Mouse (Mus musculus) gastrocnemius, adult 2 months (tissue): ENCODE data around the gene Capn1. TPM values are rescaled to one million over a fixed set of nuclear protein-coding genes. Genes with fewer than 3 reads are reported as not detected.
A peak's percentile ranks its signal among the peaks of the same experiment; 100 is the strongest.
"Not testable (repeated sequence)": the region's sequence is repeated elsewhere in the genome, so short reads cannot be mapped to it uniquely, and the experiment has no call there.

Experiments
- DNase-seq: peaks from one replicate; pipeline ENCODE4 v3.0.0; 2022
- H3K27ac ChIP-seq: fragments of 200-600 bp; 2 replicates; pipeline ENCODE4 v1.8.1; 2022; ENCODE audit warnings: mild to moderate bottlenecking
- H3K4me3 ChIP-seq: fragments of 200-600 bp; 2 replicates; pipeline ENCODE4 v1.8.1; 2022; ENCODE audit warnings: mild to moderate bottlenecking, moderate library complexity
- CTCF ChIP-seq: fragments of 200-600 bp; IDR thresholded peaks from 2 replicates; pipeline ENCODE4 v1.8.1; 2022; ENCODE audit warnings: antibody characterized with exemption, mild to moderate bottlenecking, moderate library complexity
- intact Hi-C: fragments of 180-260 bp; cut with DNase I; formaldehyde crosslinking; loops from one replicate; pipeline ENCODE4 v1.15.1; 2025
- total RNA-seq, 2 experiments: library from RNA; stranded (reverse); gene quantifications; 2 replicates each; pipeline ENCODE4 v1.2.3; 2021

Gene Capn1
- total RNA-seq, 2 experiments from 2014 or later = 87.0 to 93.7 TPM

- Histone ChIP-seq H3K4me3 (no peak overlapping the region), H3K27ac (no peak overlapping the region)
- TF ChIP-seq CTCF = no peak
- no peak for DNase-seq
- intact Hi-C loops = loop anchor here (5.0 kb wide), 2 partner anchors 68 to 127 kb away; partner anchors contain the start of genes Cdc42ep2 and Sac3d1
Measured at GRCm38 (mm10) chr19:6048681-6049410, 33.1 kb upstream of the Capn1 start.

DNA sequence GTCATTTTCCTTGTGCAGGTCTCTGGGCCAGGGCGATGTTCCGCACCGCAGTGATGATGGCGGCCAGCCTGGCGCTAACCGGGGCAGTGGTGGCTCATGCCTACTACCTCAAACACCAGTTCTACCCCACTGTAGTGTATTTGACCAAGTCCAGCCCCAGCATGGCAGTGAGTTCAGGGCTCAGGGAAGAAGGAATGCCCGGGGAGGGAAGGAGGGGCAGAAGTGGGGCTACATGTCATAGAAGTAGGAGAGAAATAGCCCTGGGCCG lies 32.1 kb upstream of the Capn1 start:
- peak overlapping the region; percentile 97 for H3K27ac ChIP-seq
- no peak for TF ChIP-seq CTCF
- intact Hi-C loops = loop anchor here (5.0 kb wide), 2 partner anchors 69 to 126 kb away; partner anchors contain the start of genes Cdc42ep2 and Sac3d1
- no peak for DNase-seq
- H3K4me3 ChIP-seq = peak overlapping the region; percentile 97

GRCm38 (mm10) chr19:6047154-6047898 lies 31.6 kb upstream of the Capn1 start:
- no peak for DNase-seq
- Histone ChIP-seq H3K4me3 (peak overlapping the region; percentile 97), H3K27ac (peak overlapping the region; percentile 97)
- no peak for TF ChIP-seq CTCF
- intact Hi-C loops = loop anchor here (5.0 kb wide), 2 partner anchors 70 to 125 kb away; partner anchors contain the start of genes Cdc42ep2 and Sac3d1

DNA sequence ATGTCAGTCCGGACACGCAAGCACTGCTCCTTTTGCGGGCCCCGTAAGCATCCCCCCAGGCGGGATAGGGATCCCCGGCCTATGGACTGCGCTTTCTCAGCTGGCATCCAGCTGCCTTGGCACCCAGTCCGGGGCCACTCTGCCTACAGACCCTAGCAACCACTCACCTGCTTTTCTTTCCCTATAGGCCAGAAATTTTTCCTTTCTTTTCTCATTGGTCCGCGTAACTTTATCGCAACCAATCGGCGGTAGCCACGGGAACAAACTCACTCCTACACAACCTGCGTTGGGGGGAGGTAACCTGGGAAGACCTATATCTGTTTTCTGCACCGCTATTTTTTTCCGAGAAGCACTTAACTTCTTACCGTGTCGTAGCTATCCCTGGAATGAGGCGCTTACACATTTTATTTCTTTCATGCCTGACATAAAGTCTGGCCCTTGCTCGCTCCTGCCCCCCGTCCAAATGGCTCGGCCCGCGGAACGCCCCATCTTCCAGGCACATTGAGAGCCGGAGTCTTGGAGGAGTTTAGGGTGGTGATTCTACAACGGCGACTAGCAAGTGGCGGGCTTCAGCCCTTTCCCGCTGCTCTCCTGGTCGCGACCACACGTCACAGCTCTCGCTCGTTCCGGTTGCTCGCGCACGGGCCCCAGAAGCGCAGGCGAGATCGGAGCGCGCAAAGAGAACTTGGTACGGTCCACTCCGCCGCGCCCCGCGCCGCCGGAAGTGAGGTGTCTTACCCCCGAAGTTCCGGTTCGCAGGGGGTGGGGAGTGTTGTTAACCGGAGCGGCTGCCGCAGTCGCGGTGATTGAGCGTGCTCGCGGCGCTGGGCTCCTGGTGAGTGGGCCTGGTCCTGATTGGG lies 30.8 kb upstream of the Capn1 start, which contains the start of gene Syvn1:
TSS of gene Syvn1 (plus strand) at position 283 of the 860 bp plus-strand sequence.
- intact Hi-C loops = loop anchor here (5.0 kb wide), 2 partner anchors 71 to 124 kb away; partner anchors contain the start of genes Cdc42ep2 and Sac3d1
- peak; percentile 93 for DNase-seq
- Histone ChIP-seq H3K27ac (peak within 1 kb of the TSS; percentile 97), H3K4me3 (peak within 1 kb of the TSS; percentile 97)
- TF ChIP-seq CTCF = no peak

- H3K4me3 ChIP-seq = peak overlapping the region; percentile 97
- intact Hi-C loops = loop anchor here (1.0 to 5.0 kb wide), 3 partner anchors 72 to 123 kb away; partner anchors contain the start of genes Cdc42ep2 and Sac3d1
- H3K27ac ChIP-seq = peak overlapping the region; percentile 97
- no peak for DNase-seq
- peak; percentile 16; the same call in 1 of the 2 replicates for TF ChIP-seq CTCF
Measured at GRCm38 (mm10) chr19:6045366-6046293, 29.9 kb upstream of the Capn1 start.

DNA sequence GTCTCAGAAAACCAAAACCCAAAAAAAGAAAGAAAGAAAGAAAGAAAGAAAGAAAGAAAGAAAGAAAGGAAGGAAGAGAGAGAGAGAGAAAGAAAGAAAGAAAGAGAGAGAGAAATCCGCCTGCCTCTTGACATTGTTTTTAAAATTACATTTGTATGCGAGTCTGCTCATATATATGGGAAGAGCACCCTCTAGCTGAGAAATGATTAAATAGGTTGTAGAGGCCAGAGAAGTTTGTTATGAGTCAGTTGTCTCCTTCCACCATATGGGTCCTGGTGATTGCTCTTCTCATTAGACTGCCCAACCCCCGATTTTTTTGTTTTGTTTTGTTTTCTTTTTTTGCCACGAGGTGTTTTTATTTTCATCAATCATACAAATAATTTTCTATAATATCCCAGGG lies 28.4 kb upstream of the Capn1 start:
- TF ChIP-seq CTCF = peak; percentile 51
- intact Hi-C loops, H3K4me3 ChIP-seq, DNase-seq, H3K27ac ChIP-seq: not testable (repeated sequence)

GRCm38 (mm10) chr19:6042293-6042692 lies 26.6 kb upstream of the Capn1 start:
- no peak overlapping the region for H3K27ac ChIP-seq
- intact Hi-C loops = no loop called here
- DNase-seq = no peak
- H3K4me3 ChIP-seq = no peak overlapping the region
- no peak for TF ChIP-seq CTCF

DNA sequence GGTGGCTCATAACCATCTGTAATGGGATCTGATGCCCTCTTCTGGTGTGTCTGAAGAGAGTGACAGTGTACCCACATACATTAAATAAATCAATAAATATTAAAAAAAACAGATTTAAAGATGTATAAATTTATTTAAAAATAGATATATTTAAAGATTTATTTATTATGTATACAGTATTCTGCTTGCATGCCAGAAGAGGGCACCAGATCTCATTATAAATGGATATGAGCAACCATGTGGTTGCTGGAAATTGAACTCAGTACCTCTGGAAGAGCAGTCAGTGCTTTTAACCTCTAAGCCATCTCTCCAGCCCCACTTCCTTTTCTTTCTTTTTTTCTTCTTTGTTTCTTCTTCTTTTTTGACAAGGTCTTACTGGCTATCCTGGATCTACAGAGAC lies 24.3 kb upstream of the Capn1 start:
- intact Hi-C loops = no loop called here
- Histone ChIP-seq H3K27ac (no peak overlapping the region), H3K4me3 (no peak overlapping the region)
- TF ChIP-seq CTCF = peak; percentile 29; the same call in 1 of the 2 replicates
- no peak for DNase-seq

DNA sequence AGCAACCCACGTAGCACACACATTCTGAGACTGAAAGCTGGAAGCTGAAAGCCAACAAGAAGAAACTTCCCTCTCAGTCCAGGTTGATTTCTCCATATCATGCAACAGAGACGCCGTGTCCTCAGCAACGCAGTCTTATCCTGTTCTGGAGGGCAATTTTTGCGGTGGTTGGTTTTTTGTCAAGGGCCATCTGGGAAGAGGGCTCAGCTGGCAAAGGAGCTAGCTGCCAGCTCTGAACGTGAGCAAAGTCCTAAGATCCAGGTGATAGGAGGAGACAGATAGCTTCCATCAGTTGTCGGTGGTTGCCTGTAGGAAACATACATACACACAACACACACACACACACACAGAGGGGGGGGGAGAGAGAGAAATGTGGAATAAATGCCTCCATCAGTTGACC lies 22.6 kb upstream of the Capn1 start:
- no peak overlapping the region for H3K4me3 ChIP-seq
- intact Hi-C loops = no loop called here
- DNase-seq = no peak
- no peak overlapping the region for H3K27ac ChIP-seq
- TF ChIP-seq CTCF = no peak

- no peak for DNase-seq
- Histone ChIP-seq H3K27ac (no peak overlapping the region), H3K4me3 (no peak overlapping the region)
- intact Hi-C loops = no loop called here
- TF ChIP-seq CTCF = no peak
Measured at GRCm38 (mm10) chr19:6037695-6038094, 22.0 kb upstream of the Capn1 start.

- no peak for TF ChIP-seq CTCF
- Histone ChIP-seq H3K4me3 (no peak overlapping the region), H3K27ac (no peak overlapping the region)
- intact Hi-C loops = no loop called here
- no peak for DNase-seq
Measured at GRCm38 (mm10) chr19:6035966-6036585, 20.4 kb upstream of the Capn1 start.
